Mouse (Mus musculus): Measurements from ENCODE around the gene Siglec1.

The Siglec1 gene

DNA sequence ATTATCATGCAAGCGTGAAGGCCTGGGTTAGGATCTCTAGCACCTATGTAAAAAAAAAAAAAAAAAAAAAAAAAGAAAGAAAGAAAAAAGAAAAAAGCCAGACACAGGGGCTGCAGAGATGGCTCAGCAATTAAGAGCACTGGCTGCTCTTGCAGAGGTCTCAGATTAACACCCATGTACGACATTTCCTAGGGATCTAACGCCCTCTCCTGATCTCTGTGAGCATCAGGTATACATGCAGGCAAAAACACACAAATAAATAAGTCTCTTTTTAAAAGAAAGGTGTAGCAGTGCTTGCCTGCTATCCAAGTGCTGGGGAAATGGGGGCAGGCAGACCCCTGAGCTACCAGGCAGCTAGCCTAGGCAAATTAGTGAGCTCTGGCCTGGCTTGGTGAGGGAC, 15.0 kb upstream of the Siglec1 start:
- no peak for ATAC-seq (ENCODE audit: insufficient number of reproducible peaks, low FRiP score, low TSS enrichment)

DNA sequence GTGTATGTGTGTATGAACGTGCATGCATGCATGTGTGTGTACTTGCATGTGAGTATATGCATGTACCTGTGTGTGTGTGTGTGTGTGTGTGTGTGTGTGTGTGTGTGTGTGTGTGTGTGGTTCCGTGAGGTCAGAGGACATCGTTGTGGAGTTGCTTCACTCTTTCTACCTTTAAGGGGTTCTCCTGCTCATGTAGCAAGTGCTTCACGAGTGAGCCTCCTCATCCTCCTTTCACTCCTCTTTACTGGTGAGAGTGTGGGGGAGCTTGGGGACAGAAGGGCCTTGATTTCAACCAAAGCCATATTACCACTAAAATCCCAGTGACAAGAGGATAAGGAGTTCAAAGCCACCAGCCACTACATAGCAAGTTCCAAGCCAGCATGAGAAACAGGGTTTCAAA, 10.5 kb upstream of the Siglec1 start:
- ATAC-seq (ENCODE audit: insufficient number of reproducible peaks, low FRiP score, low TSS enrichment): no peak

DNA sequence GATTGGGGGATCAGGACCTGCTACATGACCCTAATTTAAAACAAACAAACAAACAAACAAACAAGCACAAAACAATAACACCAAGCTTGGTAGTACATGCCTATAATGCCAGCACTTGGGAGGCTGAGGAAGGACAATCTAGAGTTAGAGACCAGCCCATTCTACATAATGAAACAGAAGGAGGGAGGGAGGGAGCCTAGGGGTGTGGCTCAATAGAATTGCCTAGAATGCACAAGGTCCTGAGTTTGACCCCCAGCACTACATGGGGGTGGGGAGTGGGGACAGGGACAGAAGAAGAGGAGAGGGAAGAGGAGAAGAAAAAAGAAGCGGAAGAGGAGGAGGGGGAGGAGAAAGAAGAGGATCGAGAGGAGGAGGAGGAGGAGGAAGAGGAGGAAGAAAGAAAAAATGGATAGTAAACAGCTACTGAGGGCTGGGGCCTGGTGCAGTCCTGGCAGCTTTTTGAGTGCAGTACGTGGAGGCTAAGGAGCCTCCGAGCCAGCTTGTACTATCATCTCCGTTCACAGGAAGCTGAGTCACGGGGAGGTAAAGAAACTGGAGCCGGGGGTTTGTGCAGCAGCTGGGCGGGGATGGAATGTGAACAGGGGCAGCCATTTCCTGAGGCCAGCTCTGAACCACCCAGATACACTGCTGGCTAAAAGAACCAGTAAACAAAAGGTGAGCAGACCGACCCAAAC, 9.7 kb upstream of the Siglec1 start:
- no peak for ATAC-seq (ENCODE audit: insufficient number of reproducible peaks, low FRiP score, low TSS enrichment)

DNA sequence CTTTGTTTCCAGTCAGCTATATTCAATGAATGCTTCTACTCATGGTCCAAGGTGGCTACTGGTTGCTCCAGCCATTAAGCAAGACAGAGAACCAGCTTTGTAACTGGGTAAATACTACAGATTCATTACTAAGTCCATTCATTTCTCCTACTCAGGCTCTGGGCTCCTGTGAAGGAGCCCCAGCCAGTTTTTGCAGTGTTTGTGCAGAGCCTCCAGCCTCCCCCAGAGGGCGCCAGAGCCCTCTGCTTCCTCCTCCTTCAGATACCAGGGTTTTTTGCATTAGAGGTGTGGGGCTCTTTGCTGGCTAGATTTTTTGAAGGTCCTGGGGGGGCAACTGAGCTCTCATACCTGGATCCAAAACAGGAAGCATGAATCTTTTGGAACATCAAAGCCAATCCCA, 8.3 kb upstream of the Siglec1 start:
- peak; percentile 64; the same call in 1 of the 2 replicates for ATAC-seq (ENCODE audit: insufficient number of reproducible peaks, low FRiP score, low TSS enrichment)

DNA sequence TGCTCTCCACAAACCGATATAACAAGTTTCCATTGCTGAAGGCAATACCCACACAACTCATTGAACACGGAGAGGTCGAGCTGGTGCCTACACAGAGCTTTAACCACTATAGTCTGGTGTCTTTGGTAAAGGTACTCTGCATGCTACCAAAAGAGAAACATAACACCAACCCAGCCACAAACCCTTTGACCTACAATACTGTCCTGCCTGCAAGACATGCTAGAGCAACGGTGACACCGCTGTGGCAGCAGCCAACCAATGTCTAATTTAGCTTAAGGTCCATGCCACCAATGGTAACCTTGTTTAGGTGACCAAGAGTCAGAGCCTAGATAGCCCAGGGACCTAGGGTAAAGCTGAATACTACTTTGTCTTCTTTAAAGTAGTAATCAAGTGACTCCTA, 7.0 kb upstream of the Siglec1 start:
- no peak for ATAC-seq (ENCODE audit: insufficient number of reproducible peaks, low FRiP score, low TSS enrichment)

DNA sequence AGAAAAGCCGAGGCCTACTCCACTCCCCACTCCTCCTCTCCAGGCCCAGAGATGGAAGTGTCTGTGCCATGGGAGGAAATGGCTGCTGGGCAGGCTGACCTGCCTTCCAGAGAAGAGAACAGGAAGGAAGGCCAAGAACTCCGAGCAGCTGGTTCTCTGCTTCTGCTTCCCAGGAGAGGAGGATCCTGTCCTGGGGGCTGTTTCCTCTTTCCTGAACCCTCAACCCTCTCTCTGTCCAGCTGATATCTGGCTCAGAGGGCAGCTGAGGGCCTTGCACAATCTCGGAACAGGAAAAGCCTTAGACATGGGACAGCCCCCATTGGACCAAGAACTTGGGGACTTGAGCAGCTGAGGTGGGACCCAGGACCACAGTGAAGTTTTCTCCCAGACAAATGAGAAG, 4.3 kb upstream of the Siglec1 start:
- ATAC-seq (ENCODE audit: insufficient number of reproducible peaks, low FRiP score, low TSS enrichment): no peak

DNA sequence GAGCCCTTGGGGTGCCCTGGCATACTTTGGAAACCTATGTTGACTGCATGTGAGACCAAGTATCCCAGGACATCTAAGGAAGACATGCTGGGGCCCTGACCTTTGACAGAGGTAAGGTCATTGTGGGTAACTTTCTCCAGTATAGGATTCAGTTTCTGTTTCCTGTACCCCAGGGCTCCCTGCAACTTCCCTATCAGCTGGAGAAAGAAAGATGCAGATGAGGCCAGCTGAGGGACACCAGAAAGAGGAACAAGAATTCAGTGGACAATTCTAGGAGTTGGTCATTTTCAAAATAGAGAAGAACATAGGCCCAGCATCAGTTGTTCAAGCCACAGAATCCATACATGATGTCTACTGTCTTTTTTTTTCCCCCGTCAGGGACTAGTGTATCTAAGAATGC, 3.1 kb upstream of the Siglec1 start:
- no peak for ATAC-seq (ENCODE audit: insufficient number of reproducible peaks, low FRiP score, low TSS enrichment)

DNA sequence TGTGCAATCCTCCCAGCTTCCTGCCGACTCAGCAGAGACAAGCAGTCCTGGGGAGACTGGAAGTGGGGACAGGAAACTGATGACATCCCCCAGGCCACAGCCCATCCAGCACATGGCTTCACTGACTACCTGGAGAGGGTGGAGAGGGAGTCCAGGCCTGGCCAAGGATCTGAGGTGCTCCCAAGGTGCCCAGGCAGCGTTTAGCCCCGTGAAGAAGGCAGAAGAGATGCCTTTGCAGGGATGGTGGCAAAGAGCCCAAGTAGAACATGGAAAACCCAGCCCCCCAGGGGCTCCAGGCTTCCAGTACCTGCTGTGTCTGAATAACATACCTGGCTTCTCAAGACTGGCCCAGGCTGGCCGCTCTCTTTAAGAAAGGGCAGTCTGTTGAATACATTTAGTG, 2.0 kb upstream of the Siglec1 start:
- no peak for ATAC-seq (ENCODE audit: insufficient number of reproducible peaks, low FRiP score, low TSS enrichment)

DNA sequence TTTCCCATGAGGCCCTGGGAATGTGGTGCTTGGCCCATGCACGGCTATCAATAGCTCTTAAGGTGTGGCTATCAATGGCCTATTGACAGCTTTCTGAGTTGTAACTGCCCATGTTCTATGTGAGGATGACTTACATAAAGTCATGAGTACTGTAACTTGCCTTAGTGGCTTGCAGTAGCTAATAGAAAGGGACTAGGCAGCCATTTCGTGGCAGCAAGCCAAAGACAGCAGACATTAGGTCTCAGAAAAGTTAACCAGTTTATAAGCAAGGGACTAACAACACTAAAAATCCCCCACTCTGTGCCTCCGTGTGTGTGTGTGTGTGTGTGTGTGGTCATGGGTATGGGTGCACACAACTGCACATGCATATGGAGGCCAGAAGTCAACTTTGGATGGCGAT, 2.4 kb downstream of the Siglec1 start:
- ATAC-seq (ENCODE audit: insufficient number of reproducible peaks, low FRiP score, low TSS enrichment): no peak

DNA sequence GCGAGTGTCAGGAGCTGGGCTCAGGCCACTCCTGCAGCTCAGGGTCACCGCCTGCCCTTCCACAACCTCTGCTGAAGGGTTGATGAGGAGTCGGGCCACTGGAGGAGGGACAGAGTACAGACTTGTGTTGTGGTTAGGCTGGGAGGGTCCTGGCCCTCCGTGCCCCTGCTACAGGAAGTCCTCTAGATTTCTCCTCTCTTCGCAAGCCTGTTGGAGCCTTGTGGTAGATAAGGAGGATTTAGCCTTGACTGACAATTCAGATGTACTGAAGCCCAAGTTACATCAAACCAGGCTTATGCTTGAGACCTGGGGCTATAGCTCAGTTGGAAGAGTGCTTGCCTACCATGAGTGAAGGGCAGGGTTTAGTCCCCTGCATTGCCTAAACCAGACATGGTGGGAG, 6.1 kb downstream of the Siglec1 start:
- no peak for ATAC-seq (ENCODE audit: insufficient number of reproducible peaks, low FRiP score, low TSS enrichment)

DNA sequence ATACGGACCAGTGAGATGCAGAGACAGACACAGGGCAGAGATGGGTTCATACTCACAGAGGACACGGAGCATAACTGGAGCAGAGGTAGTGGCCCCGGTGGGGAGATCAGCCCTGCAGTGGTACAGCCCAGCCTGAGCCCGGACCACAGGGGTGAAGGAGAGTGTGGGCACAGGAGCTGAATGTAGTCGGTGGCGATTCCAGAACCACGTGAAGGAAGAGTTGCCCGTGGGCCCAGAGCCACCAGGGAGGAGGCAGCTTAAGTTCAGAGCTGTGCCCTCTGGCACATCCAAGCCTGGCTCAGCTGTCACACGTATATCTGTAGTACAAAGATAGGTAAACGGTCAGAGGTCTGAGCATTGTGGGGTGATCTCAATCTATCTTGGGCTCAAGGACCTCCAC, 14.0 kb downstream of the Siglec1 start:
- no peak for ATAC-seq (ENCODE audit: insufficient number of reproducible peaks, low FRiP score, low TSS enrichment)

DNA sequence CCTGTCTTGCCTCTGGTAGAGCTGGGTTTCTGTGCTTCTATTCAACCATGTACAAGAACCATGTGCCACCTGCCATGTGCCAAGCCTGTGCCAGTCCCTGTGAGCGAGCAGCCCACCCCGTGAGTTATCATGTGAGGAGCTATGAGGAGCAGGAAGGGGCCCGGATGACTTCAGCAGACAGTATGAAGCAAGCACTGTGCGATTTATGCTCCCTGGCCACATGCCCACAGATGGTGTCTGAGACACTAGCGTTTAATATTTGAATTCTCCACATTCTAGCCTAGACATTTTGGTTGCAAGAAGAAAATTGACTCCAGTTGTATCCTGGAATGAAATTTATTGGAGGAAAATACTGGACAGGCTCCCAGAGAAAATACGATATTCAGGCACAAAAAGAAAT, 19.1 kb downstream of the Siglec1 start:
- no peak for ATAC-seq (ENCODE audit: insufficient number of reproducible peaks, low FRiP score, low TSS enrichment)

DNA sequence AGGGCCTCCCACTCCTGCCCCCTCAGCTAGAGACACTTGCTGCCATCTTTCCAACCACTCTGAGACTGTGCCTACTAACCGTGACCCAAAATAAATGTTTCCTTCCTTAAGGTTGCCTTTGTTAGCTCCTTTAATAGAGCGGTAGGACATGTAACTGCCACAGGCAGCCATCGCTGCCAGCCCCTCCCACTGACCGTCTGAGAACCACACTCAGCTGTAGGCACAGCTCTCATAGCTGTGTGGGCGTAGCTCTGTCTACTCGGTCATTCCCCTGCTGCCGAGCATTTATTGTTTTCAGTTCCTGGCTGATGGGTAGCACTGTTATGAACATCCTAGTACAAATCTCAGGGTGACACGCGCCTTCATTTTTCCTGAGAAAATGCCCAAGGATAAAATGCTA, 20.2 kb downstream of the Siglec1 start:
- ATAC-seq (ENCODE audit: insufficient number of reproducible peaks, low FRiP score, low TSS enrichment): no peak

DNA sequence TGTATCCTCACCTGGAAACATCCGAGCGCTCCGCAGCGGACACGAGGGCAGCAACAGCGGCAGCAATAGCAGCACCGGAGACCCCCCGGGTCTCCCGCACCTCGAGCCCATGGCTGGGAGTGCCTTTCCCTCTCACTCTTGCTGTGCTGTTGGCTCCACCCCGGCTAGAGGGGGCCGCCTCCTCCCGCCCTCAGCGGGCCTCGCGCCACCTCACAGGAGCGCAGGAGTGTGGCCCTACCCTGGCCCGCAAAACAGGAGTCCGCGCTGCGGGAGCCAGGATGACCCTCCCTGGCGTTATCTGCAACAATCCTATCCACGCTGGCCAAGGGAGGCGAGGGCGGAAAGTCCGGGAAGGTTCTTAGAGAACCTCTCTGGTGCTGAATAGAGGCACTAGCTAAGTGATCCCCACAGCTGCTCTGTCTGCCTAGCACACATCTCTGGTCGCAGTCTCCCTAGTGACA, 23.1 kb downstream of the Siglec1 start, which contains the start of gene Adam33:
Gene Adam33 (minus strand): TSS at position 411 of the 461 bp plus-strand sequence.
- no peak for ATAC-seq (ENCODE audit: insufficient number of reproducible peaks, low FRiP score, low TSS enrichment)

DNA sequence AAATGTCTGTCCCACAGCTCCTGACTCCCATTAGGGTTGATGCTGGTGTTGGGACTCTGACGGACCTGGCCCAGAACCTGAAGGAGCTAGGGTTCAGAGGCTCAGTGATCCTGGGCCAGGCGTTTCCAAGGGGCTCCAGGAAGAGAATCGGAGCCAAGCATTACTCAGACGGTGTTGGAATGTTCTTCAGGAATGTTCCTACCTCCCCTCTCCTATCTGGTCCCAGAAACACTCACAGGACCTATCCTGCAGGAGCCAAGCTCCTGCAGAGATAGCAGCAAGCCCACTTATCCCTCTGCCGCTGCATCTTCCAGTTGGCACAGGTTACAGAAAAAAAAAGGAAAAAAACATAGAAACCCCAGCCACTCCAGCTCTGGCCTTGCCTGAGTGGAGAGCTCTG, 25.0 kb downstream of the Siglec1 start:
- ATAC-seq (ENCODE audit: insufficient number of reproducible peaks, low FRiP score, low TSS enrichment): no peak

DNA sequence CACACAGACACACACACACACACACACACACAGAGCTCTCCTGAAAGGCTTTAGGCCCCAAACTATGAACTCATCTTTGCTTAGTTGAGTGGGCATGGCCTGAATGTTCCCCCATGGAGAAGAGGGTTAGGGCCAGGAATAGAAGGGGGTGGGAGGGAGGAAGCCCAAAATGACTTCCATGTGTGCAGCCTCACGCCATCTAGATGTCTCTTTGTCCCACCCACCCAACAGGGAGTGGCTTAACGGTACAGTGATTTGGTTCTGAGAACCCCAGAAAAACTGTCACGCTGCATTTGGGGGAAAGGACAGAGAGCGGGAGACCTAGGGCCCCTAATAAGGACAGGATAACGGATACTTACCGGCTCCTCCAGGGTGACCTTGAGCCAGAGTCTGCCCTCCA, 25.8 kb downstream of the Siglec1 start:
- no peak for ATAC-seq (ENCODE audit: insufficient number of reproducible peaks, low FRiP score, low TSS enrichment)

DNA sequence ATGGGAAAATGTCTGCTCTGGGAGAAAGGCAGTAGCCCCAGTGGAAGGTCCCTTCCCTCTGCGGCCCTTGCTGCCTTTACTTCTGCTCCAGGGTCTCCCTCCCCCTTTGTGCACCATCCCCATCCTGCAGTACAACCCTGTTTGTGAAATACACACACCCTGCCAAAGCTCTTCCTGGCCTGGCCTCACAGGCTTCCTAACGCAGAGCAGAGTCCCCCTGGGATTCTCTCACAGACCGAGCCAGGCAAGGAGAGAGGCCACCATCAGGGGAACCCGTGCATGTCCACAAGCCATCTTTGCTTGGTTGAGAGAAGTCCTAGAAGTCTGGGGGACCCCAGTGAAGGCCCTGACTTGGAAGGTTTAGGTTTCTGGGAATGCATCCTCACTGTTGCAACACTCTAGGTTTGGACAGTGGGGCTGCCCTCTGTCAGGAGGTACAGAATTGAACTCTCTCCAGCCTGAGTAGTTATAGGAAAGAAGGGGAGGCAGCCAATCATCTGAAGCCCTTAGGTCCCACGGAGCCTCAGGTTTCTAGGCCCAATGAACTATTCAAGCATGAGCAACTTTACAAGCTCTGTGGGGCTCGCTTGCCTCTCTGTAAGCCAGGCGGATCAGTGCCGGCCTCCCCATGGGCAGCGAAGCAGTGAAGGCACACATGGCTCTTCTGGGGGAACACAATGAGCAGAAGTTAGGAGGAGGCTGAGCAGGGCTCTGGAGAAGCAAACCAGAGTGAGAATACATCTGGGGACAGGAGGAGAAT, 26.6 kb downstream of the Siglec1 start:
- no peak for ATAC-seq (ENCODE audit: insufficient number of reproducible peaks, low FRiP score, low TSS enrichment)

DNA sequence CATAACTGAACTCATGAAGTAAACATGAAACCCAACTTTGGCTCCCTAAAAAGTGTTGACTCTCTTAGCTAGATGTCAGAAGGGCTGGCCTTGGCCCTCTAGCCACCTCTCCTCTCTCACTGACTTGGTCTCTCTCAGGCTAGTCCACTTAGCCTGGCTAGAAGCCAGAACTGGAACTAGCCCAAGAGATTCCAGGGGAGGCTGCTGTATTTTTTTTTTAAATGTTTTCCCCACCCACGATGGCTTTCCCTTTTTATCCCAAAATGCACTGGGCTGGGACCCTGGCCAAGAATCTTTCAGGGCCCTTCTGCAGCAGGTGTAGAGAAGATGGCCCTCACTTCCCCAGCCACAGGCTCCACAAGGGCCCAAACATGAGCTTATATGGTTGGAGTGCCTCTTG, 27.2 kb downstream of the Siglec1 start:
- ATAC-seq (ENCODE audit: insufficient number of reproducible peaks, low FRiP score, low TSS enrichment): no peak

DNA sequence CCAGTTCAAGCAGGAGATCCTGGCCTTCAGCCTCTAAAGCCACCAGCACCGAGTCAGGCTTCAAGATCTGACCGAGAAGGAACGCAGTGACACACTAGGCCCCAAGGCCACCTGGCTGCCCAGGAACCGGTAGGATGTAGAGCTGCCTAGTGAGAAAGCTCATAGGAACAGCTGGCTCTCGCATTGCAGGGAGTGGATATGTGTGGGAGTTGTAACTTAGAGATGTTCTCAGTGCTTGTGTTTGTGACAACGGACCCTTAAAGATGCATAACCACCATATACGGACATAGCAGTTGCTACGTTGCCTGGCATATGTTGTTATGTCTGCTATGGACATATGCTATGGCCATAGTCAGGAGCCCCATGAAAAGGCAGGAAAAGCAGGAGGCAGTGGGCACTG, 27.9 kb downstream of the Siglec1 start:
- ATAC-seq (ENCODE audit: insufficient number of reproducible peaks, low FRiP score, low TSS enrichment): no peak

DNA sequence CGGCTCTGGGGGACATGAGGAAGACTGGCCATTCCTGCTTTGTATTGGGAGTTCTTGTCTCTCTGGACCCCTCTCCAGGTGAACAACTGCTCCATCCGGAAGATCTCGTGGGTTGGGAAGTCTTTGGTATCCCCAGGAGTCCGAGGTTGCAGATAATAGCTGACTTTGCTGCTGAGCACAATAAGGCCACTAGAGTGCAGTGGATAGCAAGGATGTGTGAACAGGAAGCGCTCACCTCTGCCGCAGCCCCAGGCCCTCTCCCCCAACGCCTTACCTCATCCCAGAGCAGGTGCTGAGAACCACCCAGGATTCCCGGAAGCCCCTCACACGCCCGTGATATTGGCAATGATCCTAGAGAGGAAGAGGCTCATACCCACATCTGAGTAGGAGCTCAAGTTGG, 30.4 kb downstream of the Siglec1 start:
- ATAC-seq (ENCODE audit: insufficient number of reproducible peaks, low FRiP score, low TSS enrichment): no peak

DNA sequence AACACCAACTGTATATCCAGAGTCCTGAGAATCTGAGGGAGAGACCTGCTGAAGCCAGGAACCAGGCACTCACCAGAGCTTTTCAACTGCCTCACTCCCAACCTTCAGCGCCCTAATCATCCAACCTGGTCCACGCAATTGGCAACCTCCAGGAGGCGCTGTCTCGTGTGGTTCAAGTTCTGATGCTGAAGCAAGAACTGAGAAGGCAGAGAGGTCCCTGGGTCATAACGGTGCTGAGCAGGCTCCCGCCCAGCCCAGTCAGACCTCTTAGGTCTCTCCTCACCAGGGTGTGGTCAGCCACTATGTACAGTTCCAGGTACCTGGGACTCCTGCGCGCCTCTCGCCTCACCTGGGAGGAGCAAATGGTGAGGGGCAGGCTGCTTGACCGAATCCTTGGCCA, 30.9 kb downstream of the Siglec1 start:
- no peak for ATAC-seq (ENCODE audit: insufficient number of reproducible peaks, low FRiP score, low TSS enrichment)

DNA sequence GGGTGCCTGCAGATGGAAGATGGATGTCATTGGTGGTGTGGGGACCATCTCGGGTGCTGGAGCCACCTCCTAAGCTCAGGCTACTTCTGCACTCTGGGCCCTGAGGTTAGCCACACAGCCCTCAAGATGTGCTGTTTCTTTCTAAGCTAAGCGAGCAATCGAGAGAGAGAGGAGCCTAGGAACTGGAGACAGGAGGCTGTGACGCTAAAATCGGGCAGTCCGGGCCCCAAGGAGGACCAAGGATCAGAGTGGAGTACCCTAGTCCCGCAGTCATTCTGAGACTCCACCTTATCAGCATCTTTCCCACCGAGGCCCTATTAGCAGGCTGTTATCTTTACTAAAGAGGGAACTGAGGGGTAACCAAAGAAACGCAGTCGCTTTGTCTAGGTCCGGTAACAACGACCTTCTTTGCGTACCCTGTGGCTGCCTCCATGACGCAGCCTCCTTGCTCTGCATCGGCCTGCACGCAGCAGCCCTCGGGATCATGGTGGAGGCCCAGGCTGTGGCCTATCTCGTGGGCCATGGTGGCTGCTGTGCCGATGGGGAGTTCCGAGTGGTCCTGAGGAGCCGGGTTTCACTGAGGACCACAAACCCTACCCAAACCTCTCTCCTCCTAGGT, 31.8 kb downstream of the Siglec1 start:
- no peak for ATAC-seq (ENCODE audit: insufficient number of reproducible peaks, low FRiP score, low TSS enrichment)
